Mouse (Mus musculus) cerebellum, adult 2 months (tissue): ENCODE measurements at regions not wholly inside any gene's neighbourhood (a gene's known extent, or its start where the extent isn't known, plus 50 kb on each side); places are given as distances from the start of the nearest gene placed in this dataset.
"Not testable (repeated sequence)": the region's sequence is repeated elsewhere in the genome, so short reads cannot be mapped to it uniquely, and the experiment has no call there.

ENCODE experiments used
- DNase-seq, 2 experiments: peaks; one replicate each; pipeline ENCODE4 v3.0.0; 2021
- H3K27ac ChIP-seq: fragments of 200-500 bp; 2 replicates; pipeline ENCODE4 v1.5.1; 2012; ENCODE audit warnings: low read length, control low read depth, inconsistent platforms; ENCODE audit not compliant: insufficient read depth
- H3K27me3 ChIP-seq: fragments of 200-500 bp; 2 replicates; pipeline ENCODE4 v1.6.1; 2012; ENCODE audit warnings: inconsistent platforms, mild to moderate bottlenecking, low read length, moderate library complexity; ENCODE audit not compliant: control insufficient read depth, insufficient read depth
- H3K4me1 ChIP-seq: fragments of 200-500 bp; 2 replicates; pipeline ENCODE4 v1.6.1; 2011; ENCODE audit warnings: low read length; ENCODE audit not compliant: control insufficient read depth, insufficient read depth
- H3K4me3 ChIP-seq: fragments of 200-500 bp; replicated peaks from 2 replicates; pipeline ENCODE3; 2011; ENCODE audit warnings: mild to moderate bottlenecking, low read depth, low read length, control low read depth; ENCODE audit not compliant: insufficient read depth
- WGBS: fragments of 180-500 bp; shearing (Covaris S2); methylation state at CpG from one replicate; pipeline ENCODE4 v1.1.7; 2018; 5-methylcytosine and 5-hydroxymethylcytosine counted together

DNA sequence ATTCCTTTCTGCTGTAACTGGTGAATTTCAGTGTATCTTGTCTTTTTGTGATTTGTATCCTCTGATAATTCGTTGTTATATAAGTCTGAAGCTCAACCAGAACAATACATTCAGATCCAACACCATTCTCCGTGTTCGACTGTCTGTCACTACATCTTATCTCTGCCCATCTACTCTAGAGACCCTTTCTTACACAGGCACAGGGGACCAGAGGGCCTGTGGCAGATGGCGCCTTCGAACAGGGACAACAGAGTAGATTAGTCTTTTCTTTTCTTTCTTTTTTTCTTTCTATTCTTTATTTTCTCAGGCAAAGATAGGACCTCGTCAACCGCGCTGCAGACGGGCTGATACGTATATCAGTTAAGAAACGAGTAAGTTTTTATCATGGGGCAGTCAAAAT lies 215.3 kb downstream of the Gm21294 start:
- not testable (repeated sequence) for H3K4me1 ChIP-seq, H3K27ac ChIP-seq, H3K4me3 ChIP-seq, H3K27me3 ChIP-seq
- WGBS, result 80% methylated on average over 4 of the region's 11 CpGs
- DNase-seq, result peak in 1 of 2 experiments; percentile 2
